Mouse (Mus musculus): ENCODE results near the gene Epb41l3.

- TF ChIP-seq CTCF (IDR thresholded peaks at IDR 0.05; ENCODE audit: borderline replicate concordance, insufficient read depth, low read length) (no peak), POLR2A (IDR thresholded peaks at IDR 0.05; ENCODE audit: low read depth, low read length) (no peak)
These were observed 188.5 kb downstream of the Epb41l3 start for GRCm38 (mm10) chr17:69263810-69264565.

Data from embryonic fibroblast, embryonic 13.5 days (primary cell).